Mouse (Mus musculus) spleen, adult 2 months (tissue): ENCODE measurements around the gene Strip1.

ENCODE experiments used
- CTCF ChIP-seq: fragments of 200-500 bp; IDR thresholded peaks from 2 replicates; pipeline ENCODE4 v1.5.1; 2011; ENCODE audit warnings: mild to moderate bottlenecking, inconsistent platforms; ENCODE audit not compliant: insufficient read depth, insufficient read length, insufficient replicate concordance; ENCODE audit errors: extremely low read depth
- POLR2A ChIP-seq: fragments of 200-500 bp; IDR thresholded peaks from 2 replicates; pipeline ENCODE4 v1.6.1; 2011; ENCODE audit warnings: low read depth, low read length, inconsistent platforms

DNA sequence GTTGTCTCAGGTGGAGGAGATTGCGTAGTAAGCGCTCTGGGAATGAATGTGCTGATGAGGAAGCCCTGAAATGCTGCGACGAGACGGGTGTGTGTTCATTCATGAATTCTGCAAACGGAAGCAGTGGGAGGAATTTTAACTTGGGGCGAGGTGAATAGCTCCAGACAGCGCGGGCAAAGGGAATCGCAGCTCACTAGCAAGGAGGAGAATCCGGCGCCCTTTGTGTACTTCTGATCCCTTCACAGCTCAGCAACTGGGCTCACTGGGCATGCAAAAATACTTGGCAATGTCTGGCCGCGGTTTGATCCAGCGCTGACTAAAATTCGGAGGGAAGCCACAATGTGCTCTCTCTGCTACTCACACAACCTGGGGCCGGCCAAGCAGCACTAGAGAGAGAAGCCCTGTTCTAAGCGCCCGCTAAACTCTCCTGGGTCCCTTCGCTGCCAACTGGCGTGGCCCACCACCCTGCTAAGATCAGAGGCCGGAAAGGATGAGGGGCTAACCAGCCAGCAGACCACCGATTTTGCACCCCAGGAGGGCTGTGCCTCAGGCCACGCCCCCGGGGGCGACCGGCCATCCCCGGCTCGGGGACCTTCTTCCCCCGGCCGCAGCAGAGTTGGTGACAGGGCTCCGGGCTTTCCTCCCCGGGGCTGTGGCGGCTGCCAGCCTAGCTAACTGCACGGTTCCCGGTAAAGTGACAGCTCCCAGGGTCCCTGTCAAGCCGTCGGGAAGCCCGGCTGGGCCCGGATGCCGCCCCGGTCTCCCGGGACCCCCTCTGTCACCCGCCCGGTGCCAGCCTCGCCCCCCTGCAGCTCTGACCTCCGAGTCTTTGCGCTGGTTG, 592 bp downstream of the Strip1 start, which contains the start of gene Gm10961:
- TF ChIP-seq CTCF (no peak), POLR2A (no peak)
